Mouse (Mus musculus) stomach, embryonic 16.5 days (tissue): ENCODE results near the gene Bcl2l13. TPM values are rescaled to one million over a fixed set of nuclear protein-coding genes. Genes with fewer than 3 reads are reported as not detected.
"Not testable (repeated sequence)": the region's sequence is repeated elsewhere in the genome, so short reads cannot be mapped to it uniquely, and the experiment has no call there.

Experiments
- ATAC-seq: fragments of 200-750 bp; cut with Nextera tagmentation; 2 replicates; pipeline ENCODE4 v1.8.0; 2017; ENCODE audit warnings: moderate number of reproducible peaks, moderate TSS enrichment; ENCODE audit not compliant: insufficient read depth, low FRiP score
- H3K27ac ChIP-seq: fragments of 300-500 bp; sonication (generic); 2 replicates; pipeline ENCODE4 v1.5.1; 2014; ENCODE audit warnings: low read length
- H3K27me3 ChIP-seq: fragments of 300-500 bp; sonication (generic); 2 replicates; pipeline ENCODE4 v1.6.1; 2014; ENCODE audit warnings: low read length, control low read depth, mixed read lengths; ENCODE audit not compliant: control insufficient read depth, insufficient read depth
- H3K36me3 ChIP-seq: fragments of 300-500 bp; sonication (generic); 2 replicates; pipeline ENCODE4 v1.6.1; 2014; ENCODE audit warnings: low read length; ENCODE audit not compliant: control insufficient read depth, insufficient read depth
- H3K4me1 ChIP-seq: fragments of 300-500 bp; sonication (generic); 2 replicates; pipeline ENCODE4 v1.6.1; 2014; ENCODE audit warnings: low read length, control low read depth, mixed read lengths; ENCODE audit not compliant: control insufficient read depth, insufficient read depth
- H3K4me2 ChIP-seq: fragments of 300-500 bp; sonication (generic); 2 replicates; pipeline ENCODE4 v1.6.1; 2014; ENCODE audit warnings: low read depth, low read length, mixed read lengths
- H3K4me3 ChIP-seq: fragments of 300-500 bp; sonication (generic); replicated peaks from 2 replicates; pipeline ENCODE4 v1.5.1; 2014; ENCODE audit warnings: mild to moderate bottlenecking, low read length
- H3K9ac ChIP-seq: fragments of 300-500 bp; sonication (generic); 2 replicates; pipeline ENCODE4 v1.6.1; 2014; ENCODE audit warnings: low read length
- H3K9me3 ChIP-seq: fragments of 300-500 bp; sonication (generic); replicated peaks from 2 replicates; pipeline ENCODE4 v1.6.1; 2016; ENCODE audit warnings: low read length, control low read depth; ENCODE audit not compliant: control insufficient read depth
- WGBS: fragments of 180-500 bp; shearing (Covaris S2); extraction: QIAGEN DNeasy Blood & Tissue Kit; methylation state at CpG from one replicate; pipeline ENCODE4 v1.1.7; 2014; 5-methylcytosine and 5-hydroxymethylcytosine counted together
- polyA plus RNA-seq: library from polyadenylated mRNA; unstranded; fragments of >200 nt; fragmentation: Nextera tagmentation; extraction: Ambion mirVana; gene quantifications from 2 replicates; pipeline ENCODE4 v1.2.1, GENCODE M21; 2015

Gene Bcl2l13
- polyA plus RNA-seq, 1 experiment from 2014 or later, result 29.6 TPM

DNA sequence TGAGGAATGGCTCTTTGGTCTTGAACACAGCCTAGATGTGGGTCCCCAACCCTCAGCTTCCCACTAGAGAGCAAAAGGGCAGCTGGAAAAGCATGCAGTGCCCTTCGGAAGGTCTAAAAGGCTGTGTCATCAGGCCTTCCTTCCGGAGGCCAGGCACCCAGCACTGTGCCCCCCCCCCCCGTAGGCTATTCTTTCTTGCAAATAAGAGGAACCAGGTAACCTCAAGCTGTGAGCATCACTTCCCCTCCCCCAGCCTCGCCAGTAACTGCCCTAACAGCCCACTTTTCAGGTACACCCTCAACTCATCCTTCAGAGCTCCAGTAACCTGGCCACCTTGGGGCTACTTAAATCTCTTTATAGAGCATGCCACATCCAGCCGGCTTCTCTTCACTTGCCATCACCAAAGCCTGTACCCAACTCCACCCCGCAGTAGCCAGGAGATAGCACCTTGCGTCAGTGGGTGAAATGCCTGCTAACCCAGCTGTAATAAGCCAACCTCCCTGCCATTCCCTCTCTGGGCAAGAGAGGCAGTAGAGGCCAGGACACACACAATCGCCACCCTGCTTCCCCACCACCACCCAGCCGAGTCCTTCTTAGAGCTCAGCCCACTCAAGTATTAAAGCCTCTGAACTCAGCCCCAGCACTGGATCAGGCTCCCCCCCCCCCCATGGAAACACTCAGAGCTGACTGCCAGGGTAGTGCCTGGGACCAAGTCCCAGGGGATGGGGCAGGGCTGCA is 79.1 kb downstream of the Bcl2l13 start:
- peaks cover 13% of the 10 kb centered on the region for H3K4me1 ChIP-seq
- H3K4me3 ChIP-seq, result no peak overlapping the region
- H3K27ac ChIP-seq, result no peak overlapping the region
- H3K27me3 ChIP-seq, result no peaks in the 10 kb centered on the region
- H3K9ac ChIP-seq, result no peak overlapping the region
- no peaks in the 10 kb centered on the region for H3K36me3 ChIP-seq
- peak overlapping the region; percentile 92; the same call in 1 of the 2 replicates for H3K4me2 ChIP-seq
- 51% methylated on average over 9 of the region's 9 CpGs for WGBS
- ATAC-seq, result no peak
- H3K9me3 ChIP-seq, result no peaks in the 10 kb centered on the region

GRCm38 (mm10) chr6:120915649-120915975 is 79.6 kb downstream of the Bcl2l13 start:
- Histone ChIP-seq H3K9ac (no peak overlapping the region), H3K4me3 (peak overlapping the region; percentile 69), H3K27ac (peak overlapping the region; percentile 30; the same call in 1 of the 2 replicates), H3K4me1 (peaks cover 13% of the 10 kb centered on the region), H3K4me2 (peak overlapping the region; percentile 92), H3K36me3 (no peaks in the 10 kb centered on the region), H3K9me3 (no peaks in the 10 kb centered on the region), H3K27me3 (no peaks in the 10 kb centered on the region)
- WGBS, result 26% methylated on average over 2 of the region's 2 CpGs
- no peak for ATAC-seq

- no peaks in the 10 kb centered on the region for H3K36me3 ChIP-seq
- ATAC-seq, result peak; percentile 91
Measured at GRCm38 (mm10) chr6:120916074-120916971, 80.3 kb downstream of the Bcl2l13 start, which contains the start of gene Bid. TSS of gene Bid (minus strand) at chr6:120916853.

GRCm38 (mm10) chr6:120916972-120917881 is 81.2 kb downstream of the Bcl2l13 start:
- WGBS, result 22% methylated on average over 10 of the region's 14 CpGs
- Histone ChIP-seq H3K9ac (peak overlapping the region; percentile 77), H3K4me3 (peak overlapping the region; percentile 69), H3K4me2 (peak overlapping the region; percentile 92), H3K4me1 (peaks cover 13% of the 10 kb centered on the region)
- H3K9me3 ChIP-seq, H3K27ac ChIP-seq, H3K27me3 ChIP-seq, H3K36me3 ChIP-seq, ATAC-seq: not testable (repeated sequence)

More at GRCm38 (mm10) chr6:120916074-120916971, 80.3 kb downstream of the Bcl2l13 start, which contains the start of gene Bid:
- H3K4me3 ChIP-seq, result peak within 1 kb of the TSS; percentile 69
- peak within 1 kb of the TSS; percentile 60; the same call in 1 of the 2 replicates for H3K27ac ChIP-seq
- peak within 1 kb of the TSS; percentile 77 for H3K9ac ChIP-seq
- H3K4me2 ChIP-seq, result peak within 1 kb of the TSS; percentile 92
- no peaks in the 10 kb centered on the region for H3K9me3 ChIP-seq
- WGBS, result 2% methylated on average over 66 of the region's 67 CpGs
- no peaks in the 10 kb centered on the region for H3K27me3 ChIP-seq
- H3K4me1 ChIP-seq, result peaks cover 13% of the 10 kb centered on the region

- WGBS, result 64% methylated on average over 3 of the region's 3 CpGs
- H3K4me2 ChIP-seq, result no peak overlapping the region
Measured at GRCm38 (mm10) chr6:120917975-120918374, 82.0 kb downstream of the Bcl2l13 start.

GRCm38 (mm10) chr6:120924791-120925321 is 88.8 kb downstream of the Bcl2l13 start:
- H3K27me3 ChIP-seq, H3K4me2 ChIP-seq, ATAC-seq, H3K36me3 ChIP-seq, H3K9ac ChIP-seq, H3K4me3 ChIP-seq, H3K9me3 ChIP-seq, H3K27ac ChIP-seq, H3K4me1 ChIP-seq: not testable (repeated sequence)
- WGBS, result 82% methylated on average over 2 of the region's 2 CpGs

More at GRCm38 (mm10) chr6:120917975-120918374, 82.0 kb downstream of the Bcl2l13 start:
- no peaks in the 10 kb centered on the region for H3K9me3 ChIP-seq
- no peaks in the 10 kb centered on the region for H3K27me3 ChIP-seq
- H3K9ac ChIP-seq, result no peak overlapping the region
- H3K4me1 ChIP-seq, result peaks cover 13% of the 10 kb centered on the region
- ATAC-seq, result no peak
- H3K27ac ChIP-seq, result no peak overlapping the region
- H3K36me3 ChIP-seq, result no peaks in the 10 kb centered on the region
- H3K4me3 ChIP-seq, result no peak overlapping the region

- 40% methylated on average over 2 of the region's 2 CpGs for WGBS
- Histone ChIP-seq H3K9ac (no peak overlapping the region), H3K27ac (no peak overlapping the region), H3K4me2 (no peak overlapping the region), H3K9me3 (no peaks in the 10 kb centered on the region), H3K4me1 (no peaks in the 10 kb centered on the region), H3K27me3 (no peaks in the 10 kb centered on the region), H3K4me3 (no peak overlapping the region), H3K36me3 (no peaks in the 10 kb centered on the region)
- no peak for ATAC-seq
Measured at GRCm38 (mm10) chr6:120926880-120927279, 90.9 kb downstream of the Bcl2l13 start.

- WGBS, result 77% methylated on average over 3 of the region's 3 CpGs
- Histone ChIP-seq H3K9me3 (no peaks in the 10 kb centered on the region), H3K4me3 (no peak overlapping the region), H3K27ac (no peak overlapping the region), H3K9ac (no peak overlapping the region), H3K4me1 (no peaks in the 10 kb centered on the region), H3K27me3 (no peaks in the 10 kb centered on the region), H3K4me2 (no peak overlapping the region), H3K36me3 (no peaks in the 10 kb centered on the region)
- ATAC-seq, result no peak
Measured at GRCm38 (mm10) chr6:120927765-120928164, 91.8 kb downstream of the Bcl2l13 start.
